Mouse (Mus musculus) spleen, adult 18-20 months (tissue): ENCODE measurements around the gene Slc1a3.

Source experiments
- DNase-seq, 2 experiments: peaks; one replicate each; pipeline ENCODE4 v3.0.0; 2022; ENCODE audit warnings: mixed read lengths in 2 of 2

Gene Slc1a3

GRCm38 (mm10) chr15:8655251-8655650, 55.3 kb downstream of the Slc1a3 start:
- no peak for DNase-seq

GRCm38 (mm10) chr15:8652637-8653036, 57.9 kb downstream of the Slc1a3 start:
- DNase-seq, result no peak

- no peak for DNase-seq
Measured at GRCm38 (mm10) chr15:8643997-8644692, 66.4 kb downstream of the Slc1a3 start.

- DNase-seq, result no peak
Measured at GRCm38 (mm10) chr15:8639856-8640255, 70.7 kb downstream of the Slc1a3 start.

GRCm38 (mm10) chr15:8638568-8639325, 71.8 kb downstream of the Slc1a3 start:
- DNase-seq, result no peak

- no peak for DNase-seq
Measured at GRCm38 (mm10) chr15:8637283-8637682, 73.3 kb downstream of the Slc1a3 start.

- no peak for DNase-seq
Measured at GRCm38 (mm10) chr15:8635974-8636373, 74.6 kb downstream of the Slc1a3 start.

GRCm38 (mm10) chr15:8634807-8635206, 75.8 kb downstream of the Slc1a3 start:
- no peak for DNase-seq

GRCm38 (mm10) chr15:8634355-8634754, 76.2 kb downstream of the Slc1a3 start:
- DNase-seq, result no peak

- DNase-seq, result peak; percentile 23 to 63
Measured at GRCm38 (mm10) chr15:8633375-8633774, 77.2 kb downstream of the Slc1a3 start.

- no peak for DNase-seq
Measured at GRCm38 (mm10) chr15:8632361-8632760, 78.2 kb downstream of the Slc1a3 start.

GRCm38 (mm10) chr15:8629317-8629831, 81.2 kb downstream of the Slc1a3 start:
- peak in 1 of 2 experiments; percentile 41 for DNase-seq

GRCm38 (mm10) chr15:8628150-8628549, 82.4 kb downstream of the Slc1a3 start:
- no peak for DNase-seq

- peak; percentile 43 to 61 for DNase-seq
Measured at GRCm38 (mm10) chr15:8627097-8627537, 83.4 kb downstream of the Slc1a3 start.

- DNase-seq, result peak in 1 of 2 experiments; percentile 35
Measured at GRCm38 (mm10) chr15:8625370-8625769, 85.2 kb downstream of the Slc1a3 start.

GRCm38 (mm10) chr15:8623879-8624278, 86.7 kb downstream of the Slc1a3 start:
- no peak for DNase-seq

GRCm38 (mm10) chr15:8619479-8620026, 91.0 kb downstream of the Slc1a3 start:
- no peak for DNase-seq

- DNase-seq, result no peak
Measured at GRCm38 (mm10) chr15:8616290-8616689, 94.3 kb downstream of the Slc1a3 start.

- DNase-seq, result no peak
Measured at GRCm38 (mm10) chr15:8615511-8616224, 94.9 kb downstream of the Slc1a3 start.

- no peak for DNase-seq
Measured at GRCm38 (mm10) chr15:8614701-8615100, 95.9 kb downstream of the Slc1a3 start.

- DNase-seq, result no peak
Measured at GRCm38 (mm10) chr15:8605538-8606188, 104.9 kb downstream of the Slc1a3 start.

- DNase-seq, result no peak
Measured at GRCm38 (mm10) chr15:8602362-8602761, 108.2 kb downstream of the Slc1a3 start.
